Mouse (Mus musculus): ENCODE measurements around the gene Rasl10a. TPM values are rescaled to one million over a fixed set of nuclear protein-coding genes. Genes with fewer than 3 reads are reported as not detected.

Rasl10a gene
- polyA plus RNA-seq, 1 experiment from 2014 or later, result 1.6 TPM

DNA sequence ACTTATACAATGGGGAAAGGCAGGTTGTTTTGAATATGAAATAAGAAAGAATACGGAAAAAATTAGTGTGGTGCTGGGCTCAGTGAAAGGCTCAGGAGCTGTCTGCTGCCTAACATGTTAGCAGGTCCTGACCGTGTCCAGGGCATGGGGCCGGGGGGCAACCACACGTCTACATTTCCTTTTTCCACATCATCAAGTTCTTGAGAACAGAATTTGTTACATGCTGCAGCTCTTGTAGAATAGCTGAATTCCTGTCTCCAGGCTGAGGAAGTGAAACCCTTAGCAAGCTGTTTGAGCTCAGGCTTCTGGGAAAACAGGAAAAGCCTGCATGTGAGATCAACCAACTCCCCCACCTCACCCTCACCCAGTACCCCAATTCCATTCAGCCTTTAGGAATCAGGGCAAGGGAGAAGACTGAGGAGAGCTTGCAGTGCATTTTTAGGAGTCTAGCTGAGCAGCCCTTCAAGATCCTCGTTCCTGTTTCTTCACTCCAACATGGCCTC is 45.7 kb upstream of the Rasl10a start:
- Histone ChIP-seq H3K27me3 (ENCODE audit: control insufficient read depth, insufficient read depth, low read length) (no peaks in the 10 kb centered on the region), H3K9me3 (ENCODE audit: control insufficient read depth, low read length) (no peaks in the 10 kb centered on the region), H3K4me1 (replicated peaks; ENCODE audit: control insufficient read depth, insufficient read depth) (no peaks in the 10 kb centered on the region), H3K9ac (ENCODE audit: low read length) (no peak overlapping the region), H3K36me3 (ENCODE audit: control insufficient read depth, insufficient read depth, low read length) (0 out of 2 replicates have a peak, but pooled peaks cover 4% of the 10 kb centered on the region), H3K4me2 (replicated peaks; ENCODE audit: low read depth) (no peak overlapping the region), H3K4me3 (ENCODE audit: low read depth, low read length) (no peak overlapping the region), H3K27ac (replicated peaks) (no peak overlapping the region)
- no peak for DNase-seq (ENCODE audit: low spot score)
- TF ChIP-seq CTCF (IDR thresholded peaks at IDR 0.05; ENCODE audit: low read depth), result no peak
- TF ChIP-seq EP300 (optimal IDR thresholded peaks at IDR 0.05), result no peak
- ATAC-seq (ENCODE audit: low FRiP score, low TSS enrichment), result no peak; the same call in 1 of the 2 replicates
- 68% methylated on average over 5 of the region's 5 CpGs for WGBS

DNA sequence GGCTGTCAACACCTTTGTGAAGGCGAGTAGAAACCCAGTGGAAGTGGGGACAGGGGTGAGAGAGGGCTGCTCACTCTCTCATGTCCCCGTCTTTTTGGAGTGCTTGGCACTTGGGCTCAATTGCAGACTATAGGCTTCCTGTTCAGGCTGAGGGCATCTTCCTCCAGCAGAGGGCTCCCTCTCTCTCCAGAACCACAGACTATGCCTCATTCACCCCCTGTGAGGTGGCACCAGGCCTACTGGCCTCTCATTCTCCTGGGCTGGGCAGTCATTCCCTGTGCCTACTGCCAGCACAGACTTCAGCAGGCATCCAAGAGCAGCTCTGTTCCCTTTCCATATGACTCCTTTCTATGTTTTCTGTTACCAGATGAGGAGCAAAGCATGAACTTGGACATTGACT is 42.2 kb upstream of the Rasl10a start:
- 56% methylated on average over 2 of the region's 2 CpGs for WGBS
- no peak for TF ChIP-seq EP300 (optimal IDR thresholded peaks at IDR 0.05)
- peak; percentile 81 for TF ChIP-seq CTCF (IDR thresholded peaks at IDR 0.05; ENCODE audit: low read depth)
- no peak overlapping the region for H3K27ac ChIP-seq (replicated peaks)

DNA sequence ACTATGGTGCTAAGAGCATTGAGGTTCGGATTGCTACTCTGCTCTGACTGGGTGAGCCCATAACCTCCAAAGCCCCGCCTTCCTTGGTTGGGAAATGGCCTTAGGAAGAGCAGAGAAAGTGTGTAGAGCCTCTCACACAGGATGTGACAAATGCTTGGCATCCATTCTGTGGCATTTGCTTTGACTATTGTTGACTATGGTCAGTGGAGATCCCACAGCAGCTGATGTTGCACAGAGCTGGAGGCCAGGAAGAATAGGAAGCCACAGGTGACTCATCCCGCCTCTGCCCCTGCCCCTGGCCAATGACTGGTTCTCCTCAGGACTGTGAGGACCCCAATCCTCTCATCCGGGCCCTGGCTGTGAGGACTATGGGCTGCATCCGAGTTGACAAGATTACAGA is 41.6 kb upstream of the Rasl10a start:
- H3K27me3 ChIP-seq (ENCODE audit: control insufficient read depth, insufficient read depth, low read length), result no peaks in the 10 kb centered on the region
- no peak overlapping the region for H3K4me2 ChIP-seq (replicated peaks; ENCODE audit: low read depth)
- TF ChIP-seq EP300 (optimal IDR thresholded peaks at IDR 0.05) (no peak), CTCF (IDR thresholded peaks at IDR 0.05; ENCODE audit: low read depth) (no peak)
- ATAC-seq (ENCODE audit: low FRiP score, low TSS enrichment) (no peak), DNase-seq (ENCODE audit: low spot score) (no peak)
- no peak overlapping the region for H3K4me3 ChIP-seq (ENCODE audit: low read depth, low read length)
- no peaks in the 10 kb centered on the region for H3K4me1 ChIP-seq (replicated peaks; ENCODE audit: control insufficient read depth, insufficient read depth)
- no peaks in the 10 kb centered on the region for H3K9me3 ChIP-seq (ENCODE audit: control insufficient read depth, low read length)
- peaks cover 19% of the 10 kb centered on the region for H3K36me3 ChIP-seq (ENCODE audit: control insufficient read depth, insufficient read depth, low read length)
- WGBS, result 89% methylated on average over 5 of the region's 5 CpGs
- no peak overlapping the region for H3K27ac ChIP-seq (replicated peaks)
- no peak overlapping the region for H3K9ac ChIP-seq (ENCODE audit: low read length)

More for the DNA sequence above, 42.2 kb upstream of the Rasl10a start:
- Histone ChIP-seq H3K36me3 (ENCODE audit: control insufficient read depth, insufficient read depth, low read length) (peaks cover 19% of the 10 kb centered on the region), H3K27me3 (ENCODE audit: control insufficient read depth, insufficient read depth, low read length) (no peaks in the 10 kb centered on the region), H3K4me3 (ENCODE audit: low read depth, low read length) (no peak overlapping the region), H3K4me2 (replicated peaks; ENCODE audit: low read depth) (no peak overlapping the region), H3K9me3 (ENCODE audit: control insufficient read depth, low read length) (no peaks in the 10 kb centered on the region), H3K9ac (ENCODE audit: low read length) (no peak overlapping the region), H3K4me1 (replicated peaks; ENCODE audit: control insufficient read depth, insufficient read depth) (no peaks in the 10 kb centered on the region)
- DNase-seq (ENCODE audit: low spot score) (peak; percentile 62), ATAC-seq (ENCODE audit: low FRiP score, low TSS enrichment) (peak; percentile 62)

DNA sequence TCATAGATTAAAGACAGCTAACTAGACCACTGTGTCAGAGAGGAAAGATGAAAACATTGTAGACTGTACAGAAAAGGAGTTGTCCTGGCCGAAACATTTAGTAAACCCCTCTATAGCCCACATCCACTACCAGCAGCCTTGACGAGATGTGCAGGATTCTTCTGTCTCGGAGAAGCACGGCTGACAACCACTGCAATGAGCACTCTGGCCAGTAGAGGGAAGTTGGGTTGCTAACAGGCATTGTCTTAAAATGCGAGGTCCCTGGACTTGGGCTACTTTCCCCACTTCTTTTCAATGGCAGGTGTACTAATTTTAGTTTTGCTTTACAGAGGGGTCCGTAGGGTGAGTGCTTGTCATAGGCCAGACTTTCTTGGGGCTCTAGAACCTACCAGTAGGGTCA is 40.4 kb upstream of the Rasl10a start:
- Histone ChIP-seq H3K9me3 (ENCODE audit: control insufficient read depth, low read length) (no peaks in the 10 kb centered on the region), H3K4me1 (replicated peaks; ENCODE audit: control insufficient read depth, insufficient read depth) (no peaks in the 10 kb centered on the region), H3K36me3 (ENCODE audit: control insufficient read depth, insufficient read depth, low read length) (peaks cover 19% of the 10 kb centered on the region), H3K4me3 (ENCODE audit: low read depth, low read length) (no peak overlapping the region), H3K9ac (ENCODE audit: low read length) (no peak overlapping the region), H3K27me3 (ENCODE audit: control insufficient read depth, insufficient read depth, low read length) (no peaks in the 10 kb centered on the region), H3K27ac (replicated peaks) (no peak overlapping the region), H3K4me2 (replicated peaks; ENCODE audit: low read depth) (no peak overlapping the region)
- peak; percentile 68 for TF ChIP-seq CTCF (IDR thresholded peaks at IDR 0.05; ENCODE audit: low read depth)
- no peak for TF ChIP-seq EP300 (optimal IDR thresholded peaks at IDR 0.05)
- 60% methylated on average over 6 of the region's 6 CpGs for WGBS
- DNase-seq (ENCODE audit: low spot score), result peak; percentile 29
- no peak for ATAC-seq (ENCODE audit: low FRiP score, low TSS enrichment)

DNA sequence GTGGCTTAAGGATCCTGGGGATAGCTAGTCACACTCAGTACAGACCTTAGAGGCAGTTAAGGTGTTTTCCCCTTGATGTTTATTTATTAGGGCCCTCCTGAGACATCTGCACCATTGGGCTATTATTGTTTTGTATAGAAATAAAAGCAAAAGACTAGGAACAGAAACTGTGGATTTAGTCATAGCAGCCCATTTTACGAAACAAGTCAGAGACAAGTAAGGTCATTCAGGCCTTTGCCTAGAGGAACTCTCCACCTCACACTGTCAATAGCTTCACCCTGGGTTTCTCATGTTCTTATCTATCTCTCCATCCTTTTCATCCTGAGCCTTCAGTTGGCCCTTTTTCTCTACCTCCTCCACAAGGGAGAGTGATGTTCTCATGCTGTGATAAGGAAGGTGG is 32.8 kb upstream of the Rasl10a start:
- no peak for TF ChIP-seq CTCF (IDR thresholded peaks at IDR 0.05; ENCODE audit: low read depth)
- TF ChIP-seq EP300 (optimal IDR thresholded peaks at IDR 0.05), result no peak
- Histone ChIP-seq H3K4me1 (replicated peaks; ENCODE audit: control insufficient read depth, insufficient read depth) (no peaks in the 10 kb centered on the region), H3K36me3 (ENCODE audit: control insufficient read depth, insufficient read depth, low read length) (peaks cover 21% of the 10 kb centered on the region), H3K9me3 (ENCODE audit: control insufficient read depth, low read length) (no peaks in the 10 kb centered on the region), H3K4me2 (replicated peaks; ENCODE audit: low read depth) (no peak overlapping the region), H3K27ac (replicated peaks) (no peak overlapping the region), H3K27me3 (ENCODE audit: control insufficient read depth, insufficient read depth, low read length) (no peaks in the 10 kb centered on the region), H3K9ac (ENCODE audit: low read length) (no peak overlapping the region), H3K4me3 (ENCODE audit: low read depth, low read length) (no peak overlapping the region)
- DNase-seq (ENCODE audit: low spot score) (no peak), ATAC-seq (ENCODE audit: low FRiP score, low TSS enrichment) (no peak)
- WGBS, result 100% methylated on average over 1 of the region's 1 CpGs

DNA sequence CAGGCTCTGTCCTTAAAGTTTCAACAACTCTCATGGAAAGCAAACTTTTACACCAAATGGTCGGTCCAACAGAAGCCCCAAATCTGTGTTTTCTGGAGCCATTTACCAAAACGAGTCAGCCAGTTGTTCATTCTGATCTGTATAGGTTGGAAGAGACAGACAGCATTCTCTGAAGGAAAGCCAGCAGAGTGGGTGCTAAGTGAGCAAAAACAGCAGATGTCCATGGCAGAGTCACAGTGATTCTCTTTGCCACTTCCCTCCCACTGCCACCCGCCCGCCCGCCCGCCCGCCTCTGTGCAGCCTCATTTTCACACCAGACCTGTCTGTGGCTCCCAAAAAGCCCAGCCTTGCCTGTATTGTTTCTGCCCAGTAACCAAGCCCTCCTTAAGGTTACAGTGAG is 29.7 kb upstream of the Rasl10a start:
- no peak for DNase-seq (ENCODE audit: low spot score)
- H3K4me2 ChIP-seq (replicated peaks; ENCODE audit: low read depth), result no peak overlapping the region
- no peaks in the 10 kb centered on the region for H3K27me3 ChIP-seq (ENCODE audit: control insufficient read depth, insufficient read depth, low read length)
- ATAC-seq (ENCODE audit: low FRiP score, low TSS enrichment), result no peak
- H3K27ac ChIP-seq (replicated peaks), result no peak overlapping the region
- no peaks in the 10 kb centered on the region for H3K9me3 ChIP-seq (ENCODE audit: control insufficient read depth, low read length)
- peaks cover 32% of the 10 kb centered on the region for H3K36me3 ChIP-seq (ENCODE audit: control insufficient read depth, insufficient read depth, low read length)
- no peak overlapping the region for H3K4me3 ChIP-seq (ENCODE audit: low read depth, low read length)
- WGBS, result over 99% methylated on average over 7 of the region's 7 CpGs
- TF ChIP-seq EP300 (optimal IDR thresholded peaks at IDR 0.05), result no peak
- TF ChIP-seq CTCF (IDR thresholded peaks at IDR 0.05; ENCODE audit: low read depth), result no peak
- no peak overlapping the region for H3K9ac ChIP-seq (ENCODE audit: low read length)
- H3K4me1 ChIP-seq (replicated peaks; ENCODE audit: control insufficient read depth, insufficient read depth), result no peaks in the 10 kb centered on the region
